Mouse (Mus musculus) right cerebral cortex, adult 2 months (tissue): ENCODE measurements around the gene Siae.

Experiments
- DNase-seq, 2 experiments: peaks; one replicate each; pipeline ENCODE4 v3.0.0; 2021 to 2022; ENCODE audit warnings: low spot score in 2 of 2

Siae gene

DNA sequence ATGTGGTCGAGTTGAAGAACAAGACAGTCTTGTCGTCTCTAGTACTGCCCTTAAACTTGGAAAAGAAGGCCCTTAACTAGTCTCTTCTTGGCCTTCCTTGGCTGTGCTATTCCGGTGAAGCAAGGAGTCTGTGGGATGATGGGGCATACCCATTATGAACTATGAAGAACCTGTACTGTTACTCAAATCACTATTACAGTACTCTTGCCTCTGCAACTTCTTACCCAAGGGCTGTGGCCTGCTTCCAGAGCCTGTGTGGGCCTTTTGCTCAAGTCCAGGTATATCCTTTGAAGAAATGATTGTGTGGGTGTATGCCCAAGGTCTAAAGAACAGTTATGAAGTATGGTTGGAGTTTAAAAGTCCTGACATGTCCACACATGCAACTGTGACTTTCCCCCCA, 114.8 kb downstream of the Siae start:
- no peak for DNase-seq

DNA sequence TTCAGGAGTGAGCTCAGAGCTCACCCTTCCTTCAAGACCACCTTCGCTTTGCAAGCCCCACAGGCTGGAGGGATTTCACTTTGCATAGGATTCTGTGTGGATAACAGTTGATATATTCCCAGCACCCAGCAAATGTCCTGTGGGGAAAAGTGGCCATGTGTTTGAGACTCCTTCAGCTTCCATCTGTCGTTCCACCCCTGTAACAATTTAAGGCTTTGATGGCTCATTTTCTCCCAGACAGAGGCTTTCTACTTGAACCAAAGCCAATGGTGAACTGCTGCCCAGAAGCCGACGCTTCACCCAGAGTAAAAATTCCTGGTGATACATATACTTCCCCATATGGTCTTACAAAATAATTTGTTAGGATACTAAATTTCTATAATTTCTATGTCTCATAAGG, 119.8 kb downstream of the Siae start:
- peak; percentile 61 to 68 for DNase-seq

DNA sequence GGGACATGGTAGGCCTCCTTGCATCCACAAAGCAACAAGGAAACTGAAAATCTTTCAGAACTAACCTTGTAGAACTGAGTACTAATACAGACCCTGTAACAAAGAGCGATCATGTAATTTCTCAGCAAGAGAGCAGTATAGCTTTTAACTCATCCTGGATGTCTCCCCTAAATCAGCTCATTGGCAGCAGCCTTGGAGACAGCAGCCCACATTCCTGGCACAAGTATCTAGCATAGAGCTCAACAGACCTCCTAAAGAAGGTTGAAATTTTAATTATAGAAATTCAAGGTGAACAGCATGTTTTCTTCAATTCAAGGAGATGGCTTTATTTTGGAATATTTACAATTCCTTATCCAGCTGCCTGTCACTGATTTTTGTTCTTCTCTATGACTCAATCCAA, 125.6 kb downstream of the Siae start:
- peak; percentile 18 to 36 for DNase-seq

DNA sequence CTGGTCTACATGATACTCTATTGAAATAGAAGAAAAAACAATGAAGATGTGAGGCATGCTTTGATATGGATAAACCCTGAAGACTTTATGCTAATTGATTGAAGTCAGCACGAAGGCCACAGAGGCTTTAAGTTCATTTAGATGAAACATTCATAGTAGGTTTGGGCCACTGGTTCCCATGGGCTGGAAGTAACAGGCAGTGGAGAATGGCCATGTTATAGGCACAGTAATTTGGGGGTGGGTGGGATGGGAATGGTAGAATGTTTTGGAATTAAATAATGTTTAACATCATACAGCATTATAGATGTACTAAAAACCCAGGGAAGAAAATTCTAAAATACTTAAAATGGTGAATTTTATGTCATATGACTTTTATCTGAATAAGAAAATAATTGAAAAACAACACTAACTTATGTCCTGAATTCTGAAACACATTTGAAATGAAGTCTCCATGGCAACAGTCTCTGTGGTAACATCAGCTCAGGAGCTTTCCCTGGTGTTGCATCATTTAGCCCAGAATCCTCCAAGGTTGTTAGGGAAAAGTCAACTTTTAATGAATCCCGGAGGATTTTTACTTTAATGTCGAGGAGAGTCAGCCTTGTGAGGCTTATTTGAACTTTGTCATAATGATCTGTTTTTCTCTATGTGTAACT, 131.9 kb downstream of the Siae start:
- DNase-seq, result peak in 1 of 2 experiments; percentile 26

DNA sequence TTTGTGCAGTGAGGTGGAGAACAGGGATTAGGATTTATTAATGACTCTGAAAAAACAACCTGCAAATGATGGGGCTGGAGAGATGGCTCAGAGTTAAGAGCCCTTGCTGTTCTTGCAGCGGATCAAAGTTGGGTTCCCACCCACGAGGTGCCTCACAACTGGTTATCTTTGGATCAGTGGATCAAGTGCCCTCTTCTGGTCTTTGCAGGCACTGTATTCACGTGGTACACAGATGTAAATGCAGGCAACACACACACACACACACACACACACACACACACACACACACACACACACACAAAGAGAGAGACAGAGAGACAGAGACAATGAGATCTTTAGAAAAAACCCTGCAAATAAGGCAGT, 132.4 kb downstream of the Siae start:
- no peak for DNase-seq

DNA sequence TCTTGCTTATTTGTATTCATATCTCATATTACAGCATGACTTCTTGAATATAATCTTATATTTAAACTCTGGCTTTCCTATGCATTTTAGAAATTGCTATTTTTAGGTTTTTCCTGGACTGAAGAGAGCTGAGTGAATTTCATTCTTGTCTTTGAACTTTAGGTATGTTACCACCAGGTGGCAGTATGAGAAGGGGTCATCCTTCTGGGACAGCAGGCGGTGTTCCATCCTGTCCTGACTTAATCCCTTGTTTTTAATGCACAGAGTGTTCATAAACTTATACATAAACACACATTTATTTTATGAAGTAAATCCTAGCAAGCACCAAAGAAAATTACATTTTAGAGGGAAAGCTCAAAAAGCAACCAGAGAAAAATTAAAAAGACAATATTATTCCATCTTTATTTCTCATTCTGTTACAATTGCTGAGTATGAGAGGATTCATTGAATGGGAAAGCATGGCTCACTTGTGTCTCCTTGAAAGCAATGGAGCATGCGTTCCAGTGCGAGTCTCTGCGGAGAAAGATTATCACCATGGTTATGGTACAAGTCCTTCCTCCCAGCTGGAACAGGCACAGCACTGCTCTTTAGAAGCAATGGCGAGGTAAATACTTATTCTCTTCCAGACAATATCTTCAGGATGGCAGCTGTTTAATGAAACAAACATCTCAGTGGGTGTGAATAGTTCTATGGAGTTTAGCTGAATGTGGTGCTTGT, 134.6 kb downstream of the Siae start:
- DNase-seq, result no peak
